Mouse (Mus musculus) limb, embryonic 14.5 days (tissue): ENCODE measurements around the gene Ost4. TPM values are rescaled to one million over a fixed set of nuclear protein-coding genes. Genes with fewer than 3 reads are reported as not detected.
A peak's percentile ranks its signal among the peaks of the same experiment; 100 is the strongest.

Experiments used
- ATAC-seq: fragments of 200-750 bp; cut with Nextera tagmentation; 2 replicates; pipeline ENCODE4 v1.8.0; 2017; ENCODE audit warnings: low read depth, moderate number of reproducible peaks, moderate TSS enrichment; ENCODE audit not compliant: low FRiP score
- DNase-seq: peaks from one replicate; pipeline ENCODE4 v3.0.0-alpha.2; 2015; ENCODE audit warnings: low spot score
- H3K27ac ChIP-seq: fragments of 300-500 bp; sonication (generic); replicated peaks from 2 replicates; pipeline ENCODE4 v1.5.1; 2014; ENCODE audit warnings: low read depth, mild to moderate bottlenecking, low read length, moderate library complexity, mixed read lengths
- H3K27me3 ChIP-seq: fragments of 300-500 bp; sonication (generic); 2 replicates; pipeline ENCODE4 v1.6.1; 2014; ENCODE audit warnings: low read length, mixed read lengths; ENCODE audit not compliant: control insufficient read depth, insufficient read depth
- H3K36me3 ChIP-seq: fragments of 300-500 bp; sonication (generic); 2 replicates; pipeline ENCODE4 v1.6.1; 2014; ENCODE audit warnings: mild to moderate bottlenecking, low read length, moderate library complexity, mixed read lengths; ENCODE audit not compliant: control insufficient read depth, insufficient read depth
- H3K4me1 ChIP-seq: fragments of 300-500 bp; sonication (generic); 2 replicates; pipeline ENCODE4 v1.6.1; 2014; ENCODE audit warnings: antibody characterized with exemption, low read length, mixed read lengths; ENCODE audit not compliant: control insufficient read depth, insufficient read depth
- H3K4me2 ChIP-seq: fragments of 300-500 bp; sonication (generic); replicated peaks from 2 replicates; pipeline ENCODE4 v1.6.1; 2014; ENCODE audit warnings: low read depth, mild to moderate bottlenecking, low read length, moderate library complexity; ENCODE audit not compliant: severe bottlenecking
- H3K4me3 ChIP-seq: fragments of 300-500 bp; sonication (generic); replicated peaks from 2 replicates; pipeline ENCODE4 v1.5.1; 2014; ENCODE audit warnings: low read length
- H3K9ac ChIP-seq: fragments of 300-500 bp; sonication (generic); 2 replicates; pipeline ENCODE4 v1.6.1; 2014; ENCODE audit warnings: mild to moderate bottlenecking, low read depth, low read length, moderate library complexity; ENCODE audit not compliant: severe bottlenecking
- H3K9me3 ChIP-seq: fragments of 300-500 bp; sonication (generic); 2 replicates; pipeline ENCODE4 v1.6.1; 2016; ENCODE audit warnings: low read length; ENCODE audit not compliant: control insufficient read depth
- POLR2A ChIP-seq: fragments of 200-500 bp; IDR thresholded peaks from 2 replicates; pipeline ENCODE4 v1.8.0; 2012; ENCODE audit warnings: inconsistent platforms, mild to moderate bottlenecking, moderate library complexity, borderline replicate concordance; ENCODE audit not compliant: insufficient read depth, insufficient read length; ENCODE audit errors: extremely low read depth
- WGBS: fragments of 180-500 bp; shearing (Covaris S2); extraction: QIAGEN DNeasy Blood & Tissue Kit; methylation state at CpG from one replicate; pipeline ENCODE4 v1.1.7; 2014; 5-methylcytosine and 5-hydroxymethylcytosine counted together
- polyA plus RNA-seq, 2 experiments: library from polyadenylated mRNA; depleted of rRNA in 1 of 2; stranded (reverse) in 1 of 2; unstranded in 1 of 2; fragments of >200 nt; fragmentation: Nextera tagmentation in 1 of 2; extraction: Ambion mirVana in 1 of 2; gene quantifications; 2 replicates each; pipeline versions ENCODE4 v1.2.1 to v1.2.3; 2012 to 2014

Ost4 gene
- polyA plus RNA-seq, 2 experiments, result 364 to 567 TPM

GRCm38 (mm10) chr5:30930846-30931245 lies 23.3 kb upstream of the Ost4 start:
- 81% methylated on average over 6 of the region's 6 CpGs for WGBS
- Histone ChIP-seq H3K9me3 (no peaks in the 10 kb centered on the region), H3K4me3 (no peak overlapping the region), H3K27me3 (no peaks in the 10 kb centered on the region), H3K9ac (no peak overlapping the region), H3K4me1 (no peaks in the 10 kb centered on the region), H3K36me3 (no peaks in the 10 kb centered on the region), H3K27ac (no peak overlapping the region), H3K4me2 (no peak overlapping the region)
- DNase-seq (no peak), ATAC-seq (no peak)
- no peak for TF ChIP-seq POLR2A

DNA sequence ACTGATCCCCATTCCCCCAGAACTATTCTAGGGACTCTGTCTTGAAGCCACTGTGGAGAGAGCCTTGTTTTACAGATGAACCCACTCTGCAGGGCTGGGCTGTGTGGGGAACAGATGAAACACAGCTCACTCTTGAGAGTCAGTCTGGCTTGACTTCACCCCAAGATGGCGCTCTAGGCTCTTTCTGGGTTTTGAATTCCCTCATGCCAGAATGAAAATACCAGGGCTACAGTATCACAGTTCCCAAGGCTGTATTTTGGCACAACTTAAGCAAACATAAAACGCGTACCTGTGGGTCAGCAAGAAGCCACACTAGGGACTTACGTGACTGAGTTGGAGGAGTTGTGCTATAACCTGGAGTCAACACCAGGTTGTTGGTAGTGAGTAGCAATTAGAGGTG lies 22.5 kb upstream of the Ost4 start:
- DNase-seq, result peak; percentile 79
- ATAC-seq, result peak; percentile 51; the same call in 1 of the 2 replicates
- Histone ChIP-seq H3K4me1 (no peaks in the 10 kb centered on the region), H3K27ac (no peak overlapping the region), H3K4me2 (no peak overlapping the region), H3K9me3 (no peaks in the 10 kb centered on the region), H3K36me3 (no peaks in the 10 kb centered on the region), H3K9ac (no peak overlapping the region), H3K4me3 (no peak overlapping the region), H3K27me3 (no peaks in the 10 kb centered on the region)
- no peak for TF ChIP-seq POLR2A
- WGBS, result 38% methylated on average over 4 of the region's 4 CpGs

DNA sequence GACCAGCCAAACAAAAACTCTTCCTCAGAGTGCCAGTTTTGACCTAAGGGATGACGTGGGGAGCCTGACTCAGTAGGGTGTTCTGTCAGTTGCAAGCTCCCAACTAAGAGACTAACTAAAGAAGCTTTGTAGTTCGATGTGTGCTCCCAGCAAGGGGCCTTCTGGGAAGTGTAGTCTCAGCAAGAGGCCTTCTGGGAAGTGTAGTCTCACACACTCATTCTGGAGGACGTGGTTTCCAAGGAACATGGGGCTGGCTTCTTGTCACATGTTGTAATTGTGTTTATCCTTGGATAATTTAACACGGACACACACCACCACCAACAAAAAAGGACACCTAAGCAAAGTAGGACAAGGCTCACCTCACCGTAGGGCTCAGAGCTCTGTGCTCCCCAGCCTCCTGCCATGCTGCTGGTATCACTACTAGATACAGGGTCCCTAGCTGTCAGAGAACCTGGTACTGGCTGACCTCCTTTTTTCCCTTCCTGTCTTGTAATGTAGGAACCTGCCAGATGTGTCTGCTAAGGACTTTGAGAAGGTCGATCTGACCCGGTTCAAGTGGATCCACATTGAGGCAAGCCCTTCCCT lies 20.4 kb upstream of the Ost4 start:
- Histone ChIP-seq H3K27ac (no peak overlapping the region), H3K4me3 (no peak overlapping the region), H3K4me1 (no peaks in the 10 kb centered on the region), H3K27me3 (no peaks in the 10 kb centered on the region), H3K4me2 (peak overlapping the region; percentile 15; the same call in 1 of the 2 replicates), H3K9ac (no peak overlapping the region), H3K36me3 (no peaks in the 10 kb centered on the region), H3K9me3 (no peaks in the 10 kb centered on the region)
- DNase-seq (no peak), ATAC-seq (0 out of 2 replicates have a peak, but pooled peaks have one; percentile 17)
- TF ChIP-seq POLR2A, result no peak
- WGBS, result 49% methylated on average over 7 of the region's 7 CpGs

GRCm38 (mm10) chr5:30926073-30926472 lies 18.5 kb upstream of the Ost4 start:
- WGBS, result 78% methylated on average over 2 of the region's 2 CpGs
- peaks cover 1% of the 10 kb centered on the region for H3K36me3 ChIP-seq
- peaks cover 14% of the 10 kb centered on the region for H3K4me1 ChIP-seq
- no peak overlapping the region for H3K4me2 ChIP-seq
- no peaks in the 10 kb centered on the region for H3K9me3 ChIP-seq
- no peak overlapping the region for H3K9ac ChIP-seq
- no peak overlapping the region for H3K27ac ChIP-seq
- ATAC-seq, result no peak
- DNase-seq, result no peak
- TF ChIP-seq POLR2A, result no peak
- no peak overlapping the region for H3K4me3 ChIP-seq
- H3K27me3 ChIP-seq, result no peaks in the 10 kb centered on the region

DNA sequence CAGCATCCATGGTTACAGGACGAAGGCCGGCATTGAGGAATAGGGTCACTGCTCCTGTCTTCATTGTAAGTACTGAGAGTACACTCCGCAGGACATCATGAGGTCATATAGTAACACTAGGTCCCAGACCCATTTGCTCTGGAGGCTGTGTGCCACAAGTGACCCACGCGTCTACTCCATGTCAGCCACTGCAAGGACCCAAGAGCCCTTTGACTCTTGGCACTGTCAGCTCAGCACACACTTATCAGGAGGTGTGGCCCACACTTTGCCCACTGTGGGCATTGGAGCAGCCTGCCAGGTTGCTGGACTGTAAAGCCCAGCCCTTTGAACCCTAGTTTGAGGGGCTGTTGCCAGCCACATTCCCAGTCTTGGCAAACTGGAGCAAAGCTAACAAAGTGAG lies 17.6 kb upstream of the Ost4 start:
- DNase-seq (no peak), ATAC-seq (no peak)
- Histone ChIP-seq H3K9me3 (no peaks in the 10 kb centered on the region), H3K27me3 (no peaks in the 10 kb centered on the region), H3K36me3 (peaks cover 10% of the 10 kb centered on the region), H3K4me1 (peaks cover 14% of the 10 kb centered on the region), H3K27ac (no peak overlapping the region), H3K9ac (no peak overlapping the region), H3K4me3 (no peak overlapping the region), H3K4me2 (no peak overlapping the region)
- WGBS, result 86% methylated on average over 5 of the region's 5 CpGs
- no peak for TF ChIP-seq POLR2A
